ENCODE assay signal across 9 mouse cellular contexts in the genomic region with DNA sequence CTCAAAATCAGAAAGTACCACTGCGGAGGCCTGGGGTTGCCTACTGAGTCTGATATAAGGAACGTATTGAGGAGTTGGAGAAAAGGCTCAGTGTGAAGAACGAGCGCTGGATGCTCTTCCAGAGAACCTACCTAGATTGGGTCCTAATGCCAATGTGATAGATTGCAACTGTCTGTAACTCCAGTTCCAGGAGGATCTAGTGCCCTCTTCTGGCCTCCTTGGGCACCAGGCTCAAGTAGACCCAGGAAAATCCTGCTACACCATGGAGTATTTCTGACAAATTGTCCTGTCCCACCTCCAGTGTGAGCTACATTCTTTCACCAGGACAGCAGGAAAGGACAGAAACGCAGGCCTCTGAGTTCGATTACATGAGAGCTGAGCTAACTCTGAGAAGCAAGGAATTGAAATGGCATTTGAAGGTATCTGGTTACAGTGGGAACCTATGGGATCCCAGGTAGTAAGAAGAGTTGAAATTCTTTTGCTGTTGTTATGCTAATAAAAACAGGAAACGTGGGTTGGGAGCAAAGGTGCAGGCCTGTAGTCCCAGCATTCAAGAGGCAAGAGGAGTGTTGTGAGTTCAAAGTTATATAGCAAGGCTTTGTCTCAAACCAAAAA. TPM values are rescaled to one million over a fixed set of nuclear protein-coding genes. Genes with fewer than 3 reads are reported as not detected.
A peak's percentile ranks its signal among the peaks of the same experiment; 100 is the strongest.
DNase-seq lines count a peak whose midpoint lies in the region; ATAC-seq lines count a peak whose summit lies in the region.
"Had no signal": no experiment of that assay in that cellular context is flagged by ENCODE, and none has a peak within 500 bp of the region (broad histone marks: within the 10 kb centered on the region; RNA-seq: fewer than 3 reads in every experiment).

No protein-coding gene starts in this region.

- no peak overlapping the region for H3K4me3 ChIP-seq in neural tube, embryonic 15.5 days (replicated peaks)
- H3K4me3 ChIP-seq: megakaryocyte, embryonic 14.5 days had no signal

- no peak for DNase-seq in frontal cortex, postnatal 25 days (ENCODE audit: low spot score in 2 of 2)
- peak; percentile 31 to 40 for DNase-seq in right cerebral cortex, adult 2 months (ENCODE audit: low spot score in 2 of 2)
- no peak for DNase-seq in right cerebral cortex, postnatal 10 days (ENCODE audit: low spot score in 2 of 2)
- DNase-seq in cerebellum, postnatal 36 days: peak; percentile 27 to 31
- peak; percentile 30 for DNase-seq in lung, postnatal 25 days (ENCODE audit: low spot score)
- no peak for DNase-seq in testis, postnatal 14 days (ENCODE audit: low spot score)

- H3K9me3 ChIP-seq in neural tube, embryonic 15.5 days (replicated peaks): no peaks in the 10 kb centered on the region

- WGBS in neural tube, embryonic 15.5 days: 45% methylated on average over 7 of the region's 7 CpGs

- no peaks in the 10 kb centered on the region for H3K27me3 ChIP-seq in neural tube, embryonic 15.5 days (replicated peaks)

- ATAC-seq in frontal cortex, adult (ENCODE audit: low TSS enrichment): peak; percentile 77; the same call in 1 of the 2 replicates
- ATAC-seq in neural tube, embryonic 15.5 days (ENCODE audit: low FRiP score): no peak

- H3K27ac ChIP-seq in neural tube, embryonic 15.5 days (replicated peaks): no peak overlapping the region

- no peak overlapping the region for H3K9ac ChIP-seq in neural tube, embryonic 15.5 days (replicated peaks)

- no peaks in the 10 kb centered on the region for H3K4me1 ChIP-seq in neural tube, embryonic 15.5 days
- H3K4me1 ChIP-seq: megakaryocyte, embryonic 14.5 days had no signal

- H3K36me3 ChIP-seq in neural tube, embryonic 15.5 days: no peaks in the 10 kb centered on the region

- H3K4me2 ChIP-seq in neural tube, embryonic 15.5 days: no peak overlapping the region

RNA-seq across cellular contexts. Expression of gene Gm38392, which starts 10.4 kb away (rescaled TPM):
- polyA plus RNA-seq in neural tube, embryonic 15.5 days (2015; fragmentation: Nextera tagmentation; extraction: Ambion mirVana): 0.26 TPM in 1 of 2 replicates, not detected in the other

RNA-seq across cellular contexts. Expression of gene Tsacc, which starts 20.2 kb away (rescaled TPM):
- polyA plus RNA-seq in neural tube, embryonic 15.5 days (2015; fragmentation: Nextera tagmentation; extraction: Ambion mirVana): 9.5 and 12.4 TPM in 2 replicates

RNA-seq across cellular contexts. Expression of gene Cct3, which starts 20.3 kb away (rescaled TPM):
- 426 and 468 TPM in 2 replicates for polyA plus RNA-seq in neural tube, embryonic 15.5 days (2015; fragmentation: Nextera tagmentation; extraction: Ambion mirVana)

RNA-seq across cellular contexts. Expression of gene Rhbg, which starts 22.1 kb away (rescaled TPM):
- polyA plus RNA-seq in neural tube, embryonic 15.5 days (2015; fragmentation: Nextera tagmentation; extraction: Ambion mirVana): 0.78 and 0.83 TPM in 2 replicates

RNA-seq across cellular contexts. Expression of gene Glmp, which starts 48.2 kb away (rescaled TPM):
- 102 and 129 TPM in 2 replicates for polyA plus RNA-seq in neural tube, embryonic 15.5 days (2015; fragmentation: Nextera tagmentation; extraction: Ambion mirVana)

Comparison
In these comparisons a context has a peak if more than half of its experiments do, and no peak if none do; other contexts are left out.
1. DNase-seq: peak in right cerebral cortex, adult 2 months (2 of 2), cerebellum, postnatal 36 days (2 of 2) and lung, postnatal 25 days (single experiment); none in frontal cortex, postnatal 25 days (0 of 2), right cerebral cortex, postnatal 10 days (0 of 2) and testis, postnatal 14 days (single experiment).